Mouse (Mus musculus) liver (tissue): Measurements from ENCODE around the gene Trp63.

Experiments used
- DNase-seq: peaks from one replicate; pipeline ENCODE4 v3.0.0-alpha.2; 2020; ENCODE audit warnings: mixed read lengths

The Trp63 gene

GRCm38 (mm10) chr16:25784246-25784645 lies 100.7 kb downstream of the Trp63 start:
- DNase-seq, result no peak

GRCm38 (mm10) chr16:25786457-25786856 lies 102.9 kb downstream of the Trp63 start:
- DNase-seq, result no peak

- DNase-seq, result no peak
These were observed 109.2 kb downstream of the Trp63 start for GRCm38 (mm10) chr16:25792640-25793266.

GRCm38 (mm10) chr16:25797732-25798294 lies 114.2 kb downstream of the Trp63 start:
- no peak for DNase-seq

- DNase-seq, result no peak
These were observed 116.1 kb downstream of the Trp63 start for GRCm38 (mm10) chr16:25799618-25800017.

- no peak for DNase-seq
These were observed 121.4 kb downstream of the Trp63 start for GRCm38 (mm10) chr16:25804955-25805354.

GRCm38 (mm10) chr16:25807116-25807515 lies 123.6 kb downstream of the Trp63 start:
- no peak for DNase-seq

GRCm38 (mm10) chr16:25817753-25818624 lies 134.4 kb downstream of the Trp63 start:
- no peak for DNase-seq

- DNase-seq, result no peak
These were observed 142.5 kb downstream of the Trp63 start for GRCm38 (mm10) chr16:25826016-25826415.

- DNase-seq, result no peak
These were observed 149.0 kb downstream of the Trp63 start for GRCm38 (mm10) chr16:25832576-25832975.

- DNase-seq, result no peak
These were observed 151.7 kb downstream of the Trp63 start for GRCm38 (mm10) chr16:25835301-25835700.

GRCm38 (mm10) chr16:25835723-25836122 lies 152.2 kb downstream of the Trp63 start:
- no peak for DNase-seq

- no peak for DNase-seq
These were observed 159.4 kb downstream of the Trp63 start for GRCm38 (mm10) chr16:25842996-25843395.

GRCm38 (mm10) chr16:25843625-25844024 lies 160.1 kb downstream of the Trp63 start:
- no peak for DNase-seq

- DNase-seq, result no peak
These were observed 163.0 kb downstream of the Trp63 start for GRCm38 (mm10) chr16:25846611-25847010.

- no peak for DNase-seq
These were observed 164.9 kb downstream of the Trp63 start for GRCm38 (mm10) chr16:25848474-25848873.

GRCm38 (mm10) chr16:25849593-25850464 lies 166.3 kb downstream of the Trp63 start:
- DNase-seq, result no peak

- DNase-seq, result no peak
These were observed 177.4 kb downstream of the Trp63 start for GRCm38 (mm10) chr16:25860731-25861505.

- DNase-seq, result no peak
These were observed 181.7 kb downstream of the Trp63 start for GRCm38 (mm10) chr16:25865096-25865869.

- DNase-seq, result no peak
These were observed 187.9 kb downstream of the Trp63 start for GRCm38 (mm10) chr16:25871503-25871902.

GRCm38 (mm10) chr16:25875681-25876080 lies 192.1 kb downstream of the Trp63 start:
- DNase-seq, result no peak
